14 mouse cellular contexts compared by ENCODE assay signal in the genomic region with DNA sequence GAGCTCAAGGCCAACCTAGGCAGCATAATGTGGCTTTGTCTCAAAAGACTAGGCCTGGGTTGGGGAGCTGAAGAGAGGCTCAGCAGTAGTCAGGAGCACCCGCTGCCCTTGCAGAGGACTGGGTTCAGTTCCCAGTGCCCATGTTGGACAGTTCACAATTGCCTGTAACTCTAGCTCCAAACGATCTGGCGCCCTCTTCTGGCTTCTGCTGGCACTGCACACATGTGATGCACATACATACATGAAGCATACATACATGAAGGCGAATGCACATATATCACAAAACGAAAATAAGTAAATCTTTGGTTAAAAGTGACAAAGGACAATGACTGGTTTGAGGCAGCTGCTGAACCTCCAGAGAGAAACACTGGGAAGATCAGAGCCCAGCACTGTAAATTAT. TPM values are rescaled to one million over a fixed set of nuclear protein-coding genes. Genes with fewer than 3 reads are reported as not detected.
DNase-seq lines count a peak whose midpoint lies in the region; ATAC-seq and TF ChIP-seq lines count a peak whose summit lies in the region.
"Had no signal": no experiment of that assay in that cellular context is flagged by ENCODE, and none has a peak within 500 bp of the region (broad histone marks: within the 10 kb centered on the region; RNA-seq: fewer than 3 reads in every experiment).

No protein-coding gene starts in this region.

- in situ Hi-C loops in Patski (cut with MboI; ENCODE audit: low pct_unique_long_range_greater_than_20kb) = loop anchor here (5.0 kb wide), 2 partner anchors 428 to 763 kb away; no protein-coding TSS in a partner anchor

- no peak for ATAC-seq in hindbrain, postnatal 0 days
- ATAC-seq in hindbrain, embryonic 11.5 days (ENCODE audit: low FRiP score) = no peak
- no peak for ATAC-seq in lung, postnatal 0 days
- no peak for ATAC-seq in Patski
- no peak for ATAC-seq in stomach, postnatal 0 days (ENCODE audit: low FRiP score, low TSS enrichment)

- H3K9me3 ChIP-seq in hindbrain, postnatal 0 days (ENCODE audit: low read length) = no peaks in the 10 kb centered on the region
- 0 out of 2 replicates have a peak, but pooled peaks cover 2% of the 10 kb centered on the region for H3K9me3 ChIP-seq in hindbrain, embryonic 11.5 days (ENCODE audit: control insufficient read depth, low read length)
- no peaks in the 10 kb centered on the region for H3K9me3 ChIP-seq in lung, postnatal 0 days (ENCODE audit: low read length)
- peaks cover 2% of the 10 kb centered on the region; the same call in 1 of the 2 replicates for H3K9me3 ChIP-seq in stomach, postnatal 0 days (ENCODE audit: control insufficient read depth, low read length)
- H3K9me3 ChIP-seq: lung, embryonic 15.5 days had no signal

- H3K36me3 ChIP-seq in hindbrain, postnatal 0 days (ENCODE audit: insufficient read depth, low read length) = no peaks in the 10 kb centered on the region
- H3K36me3 ChIP-seq in hindbrain, embryonic 11.5 days (ENCODE audit: control insufficient read depth, insufficient read depth, low read length) = no peaks in the 10 kb centered on the region
- no peaks in the 10 kb centered on the region for H3K36me3 ChIP-seq in lung, postnatal 0 days (ENCODE audit: insufficient read depth, low read length)
- H3K36me3 ChIP-seq in stomach, postnatal 0 days (ENCODE audit: control insufficient read depth, insufficient read depth, low read length) = no peaks in the 10 kb centered on the region
- H3K36me3 ChIP-seq: embryonic facial prominence, embryonic 13.5 days; heart, embryonic 10.5 days; lung, embryonic 15.5 days had no signal

- POLR2A ChIA-PET in Patski (lab: Charles Lee) = no interaction called here

- H3K4me3 ChIP-seq in hindbrain, postnatal 0 days (ENCODE audit: low read length) = no peak overlapping the region
- H3K4me3 ChIP-seq in hindbrain, embryonic 11.5 days (ENCODE audit: low read depth, low read length) = no peak overlapping the region
- no peak overlapping the region for H3K4me3 ChIP-seq in lung, postnatal 0 days (ENCODE audit: low read depth, low read length)
- H3K4me3 ChIP-seq in stomach, postnatal 0 days (ENCODE audit: low read depth, low read length) = no peak overlapping the region
- H3K4me3 ChIP-seq: embryonic facial prominence, embryonic 13.5 days; heart, embryonic 10.5 days; lung, embryonic 15.5 days had no signal

- WGBS in hindbrain, postnatal 0 days = 88% methylated on average over 5 of the region's 5 CpGs
- WGBS in hindbrain, embryonic 11.5 days = 82% methylated on average over 5 of the region's 5 CpGs
- WGBS in lung, postnatal 0 days = 81% methylated on average over 5 of the region's 5 CpGs
- 80% methylated on average over 5 of the region's 5 CpGs for WGBS in stomach, postnatal 0 days

- no peaks in the 10 kb centered on the region for H3K4me1 ChIP-seq in hindbrain, postnatal 0 days (ENCODE audit: insufficient read depth, low read length)
- no peaks in the 10 kb centered on the region for H3K4me1 ChIP-seq in hindbrain, embryonic 11.5 days (replicated peaks; ENCODE audit: control insufficient read depth, insufficient read depth, low read length)
- H3K4me1 ChIP-seq in lung, postnatal 0 days (ENCODE audit: insufficient read depth, low read depth, low read length) = no peaks in the 10 kb centered on the region
- H3K4me1 ChIP-seq in stomach, postnatal 0 days (replicated peaks; ENCODE audit: control insufficient read depth, insufficient read depth) = no peaks in the 10 kb centered on the region

- H3K4me2 ChIP-seq in hindbrain, postnatal 0 days (ENCODE audit: low read depth, low read length) = no peak overlapping the region
- H3K4me2 ChIP-seq in hindbrain, embryonic 11.5 days (replicated peaks; ENCODE audit: low read depth, low read length) = no peak overlapping the region
- no peak overlapping the region for H3K4me2 ChIP-seq in lung, postnatal 0 days (replicated peaks; ENCODE audit: low read depth, low read length)
- no peak overlapping the region for H3K4me2 ChIP-seq in stomach, postnatal 0 days (replicated peaks; ENCODE audit: low read depth)
- H3K4me2 ChIP-seq: embryonic facial prominence, embryonic 13.5 days; lung, embryonic 15.5 days had no signal

- no peak for DNase-seq in hindbrain, postnatal 0 days (ENCODE audit: low spot score)
- DNase-seq in hindbrain, embryonic 11.5 days (ENCODE audit: low spot score) = no peak
- DNase-seq in lung, postnatal 0 days (ENCODE audit: low spot score) = no peak
- no peak for DNase-seq in lung, adult 18-20 months
- DNase-seq in Patski (ENCODE audit: low read depth, low spot score) = no peak
- DNase-seq in stomach, postnatal 0 days (ENCODE audit: low spot score) = no peak
- no peak for DNase-seq in Muller cell, postnatal 12 days (ENCODE audit: inconsistent ontology term)
- DNase-seq: adrenal gland, postnatal 10 days; layer of hippocampus, adult 9-11 months; right cerebral cortex, adult 18-20 months; thymus, adult 2 months had no signal

- no peak for TF ChIP-seq EP300 in lung, postnatal 0 days (IDR thresholded peaks at IDR 0.05)
- no peak for TF ChIP-seq EP300 in stomach, postnatal 0 days (optimal IDR thresholded peaks at IDR 0.05)

- H3K27ac ChIP-seq in hindbrain, postnatal 0 days = no peak overlapping the region
- no peak overlapping the region for H3K27ac ChIP-seq in hindbrain, embryonic 11.5 days (ENCODE audit: low read depth, low read length)
- no peak overlapping the region for H3K27ac ChIP-seq in lung, postnatal 0 days (ENCODE audit: low read length)
- H3K27ac ChIP-seq in stomach, postnatal 0 days (replicated peaks) = no peak overlapping the region
- H3K27ac ChIP-seq: embryonic facial prominence, embryonic 13.5 days; heart, embryonic 10.5 days; lung, embryonic 15.5 days had no signal

- H3K27me3 ChIP-seq in hindbrain, postnatal 0 days (ENCODE audit: insufficient read depth, low read length) = no peaks in the 10 kb centered on the region
- no peaks in the 10 kb centered on the region for H3K27me3 ChIP-seq in hindbrain, embryonic 11.5 days (ENCODE audit: control insufficient read depth, insufficient read depth, low read length)
- H3K27me3 ChIP-seq in lung, postnatal 0 days (replicated peaks; ENCODE audit: insufficient read depth, low read length) = no peaks in the 10 kb centered on the region
- no peaks in the 10 kb centered on the region for H3K27me3 ChIP-seq in Patski
- H3K27me3 ChIP-seq in stomach, postnatal 0 days (ENCODE audit: control insufficient read depth, insufficient read depth, low read length) = no peaks in the 10 kb centered on the region
- H3K27me3 ChIP-seq: embryonic facial prominence, embryonic 13.5 days had no signal

- peak; percentile 45 for TF ChIP-seq CTCF in hindbrain, postnatal 0 days (IDR thresholded peaks at IDR 0.05; ENCODE audit: low read depth)
- peak; percentile 18 for TF ChIP-seq CTCF in lung, postnatal 0 days (IDR thresholded peaks at IDR 0.05)
- peak; percentile 59 for TF ChIP-seq CTCF in Patski (IDR thresholded peaks at IDR 0.05)
- peak; percentile 44 for TF ChIP-seq CTCF in stomach, postnatal 0 days (IDR thresholded peaks at IDR 0.05; ENCODE audit: low read depth)

- H3K9ac ChIP-seq in hindbrain, postnatal 0 days (replicated peaks; ENCODE audit: low read length) = no peak overlapping the region
- H3K9ac ChIP-seq in hindbrain, embryonic 11.5 days (ENCODE audit: low read depth, low read length) = no peak overlapping the region
- no peak overlapping the region for H3K9ac ChIP-seq in lung, postnatal 0 days (replicated peaks; ENCODE audit: low read depth)
- no peak overlapping the region for H3K9ac ChIP-seq in stomach, postnatal 0 days (ENCODE audit: low read length)
- H3K9ac ChIP-seq: embryonic facial prominence, embryonic 13.5 days; lung, embryonic 15.5 days had no signal

- CTCF ChIA-PET in Patski (lab: Charles Lee) = no interaction called here

RNA-seq across cellular contexts. Expression of gene Rpl38, which starts 38.3 kb away (rescaled TPM):
- 577 and 578 TPM in 2 replicates for total RNA-seq in hindbrain, postnatal 0 days (2014; rRNA removed)
- 954 and 958 TPM in 2 replicates for polyA plus RNA-seq in hindbrain, postnatal 0 days (2015; fragmentation: Nextera tagmentation; extraction: Ambion mirVana)
- 833 and 865 TPM in 2 replicates for polyA plus RNA-seq in hindbrain, embryonic 11.5 days (2014; fragmentation: Nextera tagmentation; extraction: Ambion mirVana)
- 728 and 824 TPM in 2 replicates for polyA plus RNA-seq in lung, postnatal 0 days (2015; fragmentation: Nextera tagmentation; extraction: Ambion mirVana)
- 666 TPM for polyA plus RNA-seq in Patski (2021)
- 1,058 and 1,265 TPM in 2 replicates for polyA plus RNA-seq in stomach, postnatal 0 days (2015; fragmentation: Nextera tagmentation; extraction: Ambion mirVana)

RNA-seq across cellular contexts. Expression of gene Ttyh2, which starts 45.2 kb away (rescaled TPM):
- 75.8 and 80.4 TPM in 2 replicates for total RNA-seq in hindbrain, postnatal 0 days (2014; rRNA removed)
- polyA plus RNA-seq in hindbrain, postnatal 0 days (2015; fragmentation: Nextera tagmentation; extraction: Ambion mirVana) = 38.6 and 40.3 TPM in 2 replicates
- 15.3 and 16.0 TPM in 2 replicates for polyA plus RNA-seq in hindbrain, embryonic 11.5 days (2014; fragmentation: Nextera tagmentation; extraction: Ambion mirVana)
- 20.1 and 22.3 TPM in 2 replicates for polyA plus RNA-seq in lung, postnatal 0 days (2015; fragmentation: Nextera tagmentation; extraction: Ambion mirVana)
- 22.1 TPM for polyA plus RNA-seq in Patski (2021)
- polyA plus RNA-seq in stomach, postnatal 0 days (2015; fragmentation: Nextera tagmentation; extraction: Ambion mirVana) = 12.5 and 14.7 TPM in 2 replicates
